Mouse (Mus musculus) kidney, postnatal 14 days (tissue): Measurements from ENCODE around the gene Sult1a1.
A peak's percentile ranks its signal among the peaks of the same experiment; 100 is the strongest.
"Not testable (repeated sequence)": the region's sequence is repeated elsewhere in the genome, so short reads cannot be mapped to it uniquely, and the experiment has no call there.

ENCODE experiments used
- DNase-seq: peaks from one replicate; pipeline ENCODE4 v3.0.0; 2022; ENCODE audit warnings: mixed read lengths

Gene Sult1a1

DNA sequence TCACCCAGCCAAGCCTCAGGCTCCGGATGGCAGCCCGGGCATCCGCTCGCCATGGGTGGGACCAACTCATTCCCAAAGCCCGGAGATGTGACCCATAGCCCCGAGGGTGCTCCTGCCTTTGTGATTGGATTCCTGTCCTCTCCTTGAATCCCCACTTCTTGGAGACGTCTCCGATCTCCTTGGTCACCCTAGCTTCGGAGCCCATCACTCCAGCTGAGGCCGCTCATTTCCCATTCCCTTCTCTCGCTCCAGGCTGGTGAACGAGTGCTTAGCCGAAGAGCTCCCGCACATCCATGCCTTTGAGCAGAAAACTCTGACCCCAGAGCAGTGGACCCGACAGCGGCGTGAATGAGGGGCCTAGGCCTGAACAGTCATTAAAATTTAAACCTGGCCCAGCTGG is 20.1 kb upstream of the Sult1a1 start:
- DNase-seq, result no peak

DNA sequence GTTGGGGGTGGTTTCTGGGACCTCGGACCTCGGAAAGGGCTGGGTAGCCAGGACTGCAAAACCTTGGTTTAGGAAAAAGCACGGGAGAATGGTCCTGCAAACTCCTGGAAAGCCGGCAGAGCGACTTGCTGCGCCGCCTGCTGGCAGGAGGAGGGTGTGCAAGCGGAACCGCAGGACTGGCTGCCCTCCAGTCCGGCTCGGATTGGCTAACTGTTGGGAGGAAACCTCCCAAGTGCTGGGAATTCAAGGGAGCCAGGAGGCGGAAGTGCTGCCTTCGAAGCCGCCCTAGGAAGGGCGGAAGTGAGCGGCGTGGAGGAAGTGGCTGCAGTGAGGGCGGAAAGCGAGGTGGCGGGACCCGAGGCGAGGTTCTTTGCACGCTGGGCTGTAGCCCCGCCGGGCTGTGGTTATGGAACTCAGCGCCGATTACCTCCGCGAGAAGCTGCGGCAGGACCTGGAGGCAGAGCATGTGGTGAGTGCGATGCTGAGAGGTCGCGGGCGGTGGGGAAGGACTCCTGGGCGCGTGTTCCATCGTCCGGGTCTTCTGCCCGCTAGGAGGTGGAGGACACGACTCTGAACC is 19.5 kb upstream of the Sult1a1 start, which contains the start of gene Slx1b:
Gene Slx1b, minus strand, starts transcription at position 154 of the 577 bp plus-strand sequence.
- peak; percentile 97 for DNase-seq

DNA sequence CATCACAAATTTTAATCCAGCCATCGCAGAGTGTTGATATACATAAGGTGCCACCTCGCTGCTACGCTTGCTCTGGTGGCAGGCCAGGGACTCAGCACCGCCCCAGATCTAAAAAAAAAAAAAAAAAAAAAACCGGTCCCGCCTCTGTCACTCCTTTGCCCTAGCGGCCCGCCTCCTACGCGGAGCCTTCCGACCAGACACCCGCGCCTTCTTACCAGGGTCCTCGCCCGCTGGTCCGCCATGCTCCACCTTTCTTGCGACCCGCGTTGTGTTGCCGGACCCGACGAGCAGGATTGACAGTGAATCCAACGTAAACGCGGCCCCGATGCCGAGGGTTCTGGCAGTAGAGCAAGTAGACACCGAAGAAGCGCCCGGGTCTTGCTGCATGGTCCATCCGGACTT is 19.0 kb upstream of the Sult1a1 start, which contains the start of gene Bola2:
Gene Bola2, plus strand, starts transcription at position 192 of the 402 bp plus-strand sequence.
- DNase-seq, result peak; percentile 83

DNA sequence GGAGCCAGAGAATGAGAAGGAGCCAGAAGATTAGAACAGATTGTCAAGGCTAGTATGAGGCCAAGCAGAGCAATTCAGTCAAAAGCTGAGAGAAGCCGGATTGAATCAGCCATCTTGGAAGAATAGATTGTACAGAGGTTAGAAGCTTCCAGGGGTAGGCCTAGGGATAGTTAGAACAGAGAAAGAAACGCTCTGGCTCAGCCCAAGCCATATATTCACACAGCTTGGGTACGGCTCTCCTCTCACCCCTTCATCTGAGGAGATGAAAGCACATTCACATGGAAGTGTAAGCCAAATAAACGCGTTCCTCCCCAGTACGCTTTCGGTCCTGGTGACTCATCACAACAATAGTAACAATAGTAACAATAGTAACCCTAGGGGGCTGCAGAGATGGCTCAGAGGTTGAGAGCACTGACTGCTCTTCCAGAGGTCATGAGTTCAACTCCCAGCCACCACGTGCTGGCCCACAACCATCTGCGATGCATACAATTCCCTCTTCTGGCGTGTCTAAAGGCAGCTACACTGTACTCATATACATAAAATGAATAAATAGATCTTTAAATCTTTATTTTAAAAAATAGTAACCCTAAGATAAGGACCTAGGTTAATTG is 18.3 kb upstream of the Sult1a1 start:
- DNase-seq, result no peak

DNA sequence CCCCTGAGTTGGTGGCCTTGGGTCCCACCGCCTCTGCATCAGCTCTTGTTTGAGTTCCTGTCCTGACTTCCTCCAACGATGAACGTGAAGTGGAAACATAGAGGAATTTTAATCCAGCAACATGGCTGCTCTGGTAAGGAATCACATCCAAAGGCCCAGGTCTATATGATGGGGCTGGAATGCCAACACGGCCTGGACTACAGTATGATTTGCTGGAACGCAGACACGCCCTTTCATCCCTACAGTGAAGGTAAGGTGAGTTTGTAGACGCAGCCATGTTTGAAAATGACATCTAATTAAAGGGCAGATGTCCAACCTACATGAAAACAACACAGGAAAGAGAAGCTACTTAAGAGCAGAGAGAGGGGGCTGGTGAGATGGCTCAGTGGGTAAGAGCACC is 17.5 kb upstream of the Sult1a1 start:
- DNase-seq, result no peak

DNA sequence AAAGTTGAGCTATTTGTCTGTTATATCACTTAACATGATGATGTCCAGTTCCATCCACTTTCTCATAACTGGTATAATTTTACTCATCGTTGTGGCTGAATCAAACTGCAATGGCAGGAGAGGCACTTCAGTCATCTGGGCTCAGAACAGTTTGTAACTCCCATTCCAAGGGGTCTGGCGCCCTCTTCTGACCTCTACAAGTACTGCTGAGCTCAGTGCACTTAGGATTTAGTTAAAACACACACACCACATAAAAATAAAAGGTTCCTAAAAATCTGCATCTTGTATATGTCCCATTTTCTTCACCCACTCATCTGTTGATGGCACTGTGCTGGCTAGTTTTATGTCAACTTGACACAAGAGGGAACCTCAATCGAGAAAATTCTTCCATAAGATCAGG is 17.0 kb upstream of the Sult1a1 start:
- peak; percentile 90 for DNase-seq

DNA sequence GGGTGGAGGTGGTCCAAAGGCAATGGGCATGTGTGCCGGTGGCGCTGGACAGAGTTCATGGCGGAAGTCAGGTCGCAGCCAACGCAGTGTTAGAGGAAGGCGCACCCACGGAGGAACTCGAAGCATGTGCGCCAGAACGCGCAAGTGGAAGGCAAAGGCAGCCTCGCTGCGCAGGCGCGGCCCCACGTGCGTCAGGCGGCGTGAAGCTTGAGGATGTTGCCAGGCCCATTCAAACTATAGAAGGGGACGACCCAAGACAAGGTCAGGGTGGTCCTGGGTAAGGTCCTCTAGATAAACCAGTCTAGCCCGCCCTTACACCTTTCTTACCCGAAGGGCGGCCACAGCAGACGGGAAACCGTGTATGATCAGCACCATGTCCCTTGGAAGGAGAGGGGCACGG is 16.2 kb upstream of the Sult1a1 start:
- DNase-seq, result no peak

DNA sequence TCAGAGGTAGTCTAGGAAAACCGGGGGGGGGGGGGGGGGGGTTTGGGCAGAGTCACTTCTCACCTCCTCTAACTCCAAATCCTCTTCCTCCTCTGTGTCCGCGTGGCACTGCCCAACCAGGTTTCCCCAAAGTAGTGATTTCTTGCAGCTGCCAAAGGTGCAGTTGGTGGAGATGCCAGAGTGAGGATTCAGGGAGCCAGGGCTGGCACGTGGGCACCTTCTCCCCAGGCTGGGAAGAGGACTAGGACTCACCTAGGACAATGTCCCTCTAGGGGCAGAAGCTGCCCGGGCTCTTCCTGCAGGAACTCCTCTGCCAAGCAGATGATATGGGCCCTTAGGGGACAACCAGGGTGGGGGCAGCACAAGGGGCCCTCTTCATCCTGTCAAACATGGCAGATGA is 15.4 kb upstream of the Sult1a1 start:
- no peak for DNase-seq

DNA sequence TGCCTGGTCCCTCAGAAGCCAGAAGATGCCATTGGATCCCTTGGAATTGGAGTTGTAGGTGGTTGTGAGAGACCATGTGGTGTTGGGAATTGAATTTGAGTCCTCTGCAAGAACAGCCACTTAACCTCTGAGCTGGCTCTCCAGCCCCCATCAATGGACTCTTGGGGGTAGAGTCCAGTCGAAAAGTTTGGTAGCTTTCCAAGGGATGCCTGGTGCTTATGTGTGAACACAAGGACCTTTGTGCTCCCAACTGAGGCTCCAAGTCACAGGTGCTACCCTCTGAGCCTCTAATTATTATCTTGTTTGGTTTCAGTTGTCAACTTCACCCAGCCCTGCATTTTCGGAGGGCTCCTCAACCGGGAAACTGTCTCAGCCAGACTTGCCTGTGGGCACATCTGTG is 14.5 kb upstream of the Sult1a1 start:
- peak; percentile 73 for DNase-seq

DNA sequence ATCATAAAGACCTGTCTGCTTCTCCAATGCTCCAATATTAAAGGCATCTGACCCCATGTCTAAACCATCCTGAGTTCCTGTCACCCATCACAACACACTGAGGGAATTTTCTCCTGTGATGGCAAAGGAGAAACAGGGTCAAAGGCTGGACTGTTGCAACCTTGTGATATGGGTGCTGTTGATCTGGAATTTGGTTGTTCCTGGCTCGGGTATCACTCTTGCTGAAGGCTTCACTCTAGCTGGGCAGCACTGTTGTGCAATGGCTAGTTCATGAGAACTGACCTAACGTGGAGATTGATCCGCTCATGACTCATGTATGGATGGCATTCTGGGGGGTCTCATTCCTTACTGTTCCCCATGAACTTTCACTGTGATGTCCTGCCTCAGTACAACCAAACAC is 12.8 kb upstream of the Sult1a1 start:
- no peak for DNase-seq

DNA sequence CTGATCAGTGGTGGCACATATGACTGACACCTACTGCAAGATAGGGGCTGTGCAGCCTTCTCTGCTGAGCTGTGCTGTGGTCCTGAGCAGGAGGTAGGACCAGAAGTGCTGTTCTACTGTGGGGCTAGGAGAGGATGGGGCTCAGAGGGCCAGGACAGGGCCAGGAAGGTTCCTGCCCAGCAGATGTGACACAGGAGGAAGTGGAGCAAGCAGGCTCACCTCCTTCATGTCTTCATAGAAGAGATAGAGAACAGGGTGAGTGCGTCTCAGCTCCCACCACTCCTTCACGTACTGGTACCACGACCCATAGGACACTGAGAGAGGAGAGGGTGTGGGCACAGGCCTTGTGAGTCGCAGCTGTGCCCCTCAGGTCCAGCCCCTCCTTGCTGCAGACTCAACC is 11.9 kb upstream of the Sult1a1 start:
- DNase-seq, result not testable (repeated sequence)

DNA sequence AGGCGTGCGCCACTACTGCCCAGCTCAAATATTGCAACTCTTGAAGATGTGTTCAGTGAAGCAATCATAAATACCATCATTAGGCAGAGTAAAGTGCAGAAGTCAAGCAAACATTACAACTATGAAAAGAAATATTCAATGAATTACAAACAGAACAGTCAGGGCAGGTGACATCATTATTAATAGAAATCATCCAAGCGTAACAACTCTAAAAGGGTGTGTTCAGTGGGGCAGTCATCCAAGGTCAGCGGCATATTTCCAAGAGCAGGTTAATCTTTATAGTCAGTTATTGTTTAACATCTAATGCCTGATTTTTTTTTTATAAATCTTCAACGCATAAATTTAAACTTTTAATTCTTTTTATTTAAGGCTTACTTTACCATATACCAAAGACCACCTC is 5.0 kb upstream of the Sult1a1 start:
- peak; percentile 77 for DNase-seq

DNA sequence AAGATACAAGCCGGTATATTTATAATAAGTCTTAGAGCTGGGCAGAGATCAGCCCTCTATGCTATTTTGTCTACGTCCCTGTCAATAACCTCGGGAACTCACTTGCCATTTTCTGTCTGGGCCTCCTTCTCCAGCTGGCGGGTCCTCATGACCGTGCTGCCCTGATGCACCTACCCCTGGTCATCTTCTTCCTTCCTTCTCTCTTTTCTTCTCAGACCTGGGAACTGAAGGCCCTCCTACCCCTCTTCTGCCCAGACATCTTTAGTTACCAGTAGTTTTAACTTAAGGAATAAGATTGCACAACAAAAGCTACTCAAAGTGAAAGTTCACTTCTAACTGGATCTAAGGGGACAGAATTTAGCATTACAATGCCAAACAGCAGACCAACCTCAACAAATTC is 3.5 kb upstream of the Sult1a1 start:
- DNase-seq, result no peak

DNA sequence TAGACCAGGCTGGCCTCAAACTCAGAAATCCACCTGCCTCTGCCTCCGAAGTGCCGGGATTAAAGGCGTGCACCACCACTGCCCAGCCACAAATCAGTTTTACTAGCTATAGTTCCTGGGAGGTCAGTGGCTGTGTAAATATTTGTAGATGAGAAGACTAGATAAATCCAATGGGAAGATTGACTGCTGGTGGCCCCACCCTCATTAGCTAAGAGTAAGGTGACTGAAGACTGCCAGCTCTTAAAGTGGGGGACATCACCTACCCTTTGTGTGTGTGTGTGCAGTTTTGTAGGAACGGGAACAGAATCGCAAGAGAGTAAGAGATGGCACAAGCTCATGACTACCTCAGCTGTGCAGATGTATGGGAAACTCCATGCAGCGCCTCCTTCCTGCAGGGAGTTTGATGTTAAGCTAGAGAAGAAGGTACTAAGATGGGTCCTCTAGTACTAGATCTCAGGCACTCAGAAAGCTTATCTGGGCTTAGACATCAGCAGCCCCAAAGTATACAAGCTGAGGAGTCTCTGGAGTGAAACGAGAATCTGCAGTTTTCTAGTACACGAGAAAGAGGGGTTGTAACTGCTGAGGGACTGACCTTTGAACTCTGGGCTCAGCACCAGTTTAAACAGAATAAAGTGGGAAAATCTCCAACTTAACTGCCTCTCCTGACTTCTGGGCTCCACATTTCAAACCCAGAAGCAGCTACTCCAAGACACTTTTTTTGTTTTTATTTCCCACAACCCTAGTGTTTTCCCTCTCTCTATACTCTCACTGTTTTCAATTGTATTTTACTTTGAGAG is 2.5 kb upstream of the Sult1a1 start:
- DNase-seq, result peak; percentile 67

DNA sequence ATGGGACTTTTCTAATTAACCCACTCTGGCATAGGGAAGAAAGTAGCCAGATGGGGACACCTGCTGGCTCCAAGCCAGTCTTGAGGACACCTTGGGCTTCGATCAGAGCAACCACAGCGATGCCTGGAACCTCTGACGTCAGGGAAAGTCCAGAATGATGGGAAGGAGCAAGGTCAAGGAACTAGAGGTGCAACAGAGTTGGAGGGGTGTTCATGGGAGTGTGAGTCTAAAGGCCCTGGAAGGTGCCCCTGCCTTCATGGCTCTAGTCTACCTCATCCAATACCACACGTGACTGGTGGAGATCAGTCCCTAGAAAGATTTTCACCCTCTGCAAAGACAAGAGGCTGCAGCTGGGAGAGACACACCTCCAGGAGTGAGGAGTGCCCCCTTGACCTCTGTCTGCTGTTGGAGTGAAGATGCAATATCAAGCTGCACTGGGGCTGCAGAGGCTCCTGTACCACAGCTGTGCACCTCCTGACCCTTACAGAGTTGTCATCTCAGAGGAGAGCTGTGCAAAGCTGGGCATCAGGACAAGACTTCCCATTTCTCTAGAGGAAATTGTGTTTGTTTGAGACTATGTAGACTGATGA is 494 bp upstream of the Sult1a1 start:
- DNase-seq, result no peak

DNA sequence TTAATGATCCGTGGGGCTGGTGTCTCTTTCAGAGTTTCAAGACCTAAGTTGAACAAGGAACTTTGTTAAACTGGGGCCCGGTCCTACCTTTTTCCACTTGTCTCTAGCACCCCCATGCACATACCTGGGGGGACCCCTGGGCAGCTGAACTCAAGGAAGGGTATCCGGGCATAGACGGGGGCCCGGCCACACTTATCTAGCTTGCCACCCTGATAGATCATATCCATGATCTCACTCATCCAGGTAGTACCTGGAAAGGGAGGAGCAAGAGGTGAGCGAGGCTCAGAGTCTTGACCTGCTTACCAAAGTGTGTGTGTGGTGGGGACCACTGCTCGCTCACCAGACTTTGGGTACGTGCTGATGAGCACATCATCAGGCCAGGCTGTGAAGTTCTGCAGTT is 1.1 kb downstream of the Sult1a1 start:
- DNase-seq, result no peak

DNA sequence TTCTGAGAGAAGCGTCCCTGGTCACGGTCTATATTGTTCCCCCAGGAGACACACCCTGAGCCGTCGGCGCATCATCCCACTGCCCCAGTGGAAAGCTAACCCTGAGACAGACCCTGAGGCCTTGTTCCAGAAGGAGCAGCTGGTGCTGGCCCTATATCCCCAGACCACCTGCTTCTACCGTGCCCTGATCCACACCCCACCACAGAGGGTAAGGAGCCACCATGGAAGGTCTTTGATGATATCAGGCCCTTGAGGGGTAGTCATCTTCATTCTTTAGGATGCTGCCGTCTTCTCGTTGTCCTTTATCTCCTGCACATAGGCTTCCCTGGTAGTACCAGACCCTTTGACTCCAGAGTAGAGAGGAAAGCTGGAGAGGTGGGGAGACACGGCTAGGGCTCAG is 4.1 kb downstream of the Sult1a1 start:
- DNase-seq, result no peak

DNA sequence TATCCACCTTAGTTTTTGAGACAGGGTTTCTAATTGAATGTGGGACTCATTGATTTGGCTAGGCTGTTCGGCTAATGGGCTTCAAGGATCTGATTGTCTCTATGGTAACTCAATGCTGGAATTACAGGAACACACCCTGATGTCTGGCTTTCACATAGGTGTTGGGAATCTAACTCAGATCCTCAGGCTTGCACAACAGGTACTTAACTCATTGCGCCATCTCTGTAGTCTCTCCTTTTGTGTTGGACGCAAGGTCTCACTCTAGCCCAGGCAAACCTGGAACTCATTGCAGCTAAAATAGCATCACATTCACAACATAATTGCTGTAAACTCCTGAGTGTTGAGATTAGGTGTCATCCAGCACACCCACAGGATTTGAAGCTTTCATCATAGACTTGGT is 6.1 kb downstream of the Sult1a1 start:
- DNase-seq, result no peak

DNA sequence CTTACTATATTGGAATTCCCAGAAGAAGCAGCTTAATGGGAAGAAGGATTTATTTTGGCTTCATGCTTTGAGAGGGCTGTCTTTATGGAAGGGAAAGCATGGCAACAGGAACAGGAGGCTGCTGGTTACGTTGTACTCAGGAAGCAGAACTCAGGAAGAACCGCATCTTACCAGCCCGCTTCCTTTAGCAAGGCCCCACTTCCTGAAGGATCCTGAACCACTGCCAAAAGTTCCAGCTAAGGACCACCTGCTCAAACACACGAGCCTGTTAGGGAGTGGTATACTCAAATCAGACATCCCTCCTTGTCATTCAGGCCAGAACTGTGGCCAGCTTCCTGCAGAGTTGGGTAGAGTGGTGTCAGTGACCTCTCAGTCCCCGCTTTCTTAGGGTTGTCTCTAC is 7.8 kb downstream of the Sult1a1 start:
- DNase-seq, result no peak

DNA sequence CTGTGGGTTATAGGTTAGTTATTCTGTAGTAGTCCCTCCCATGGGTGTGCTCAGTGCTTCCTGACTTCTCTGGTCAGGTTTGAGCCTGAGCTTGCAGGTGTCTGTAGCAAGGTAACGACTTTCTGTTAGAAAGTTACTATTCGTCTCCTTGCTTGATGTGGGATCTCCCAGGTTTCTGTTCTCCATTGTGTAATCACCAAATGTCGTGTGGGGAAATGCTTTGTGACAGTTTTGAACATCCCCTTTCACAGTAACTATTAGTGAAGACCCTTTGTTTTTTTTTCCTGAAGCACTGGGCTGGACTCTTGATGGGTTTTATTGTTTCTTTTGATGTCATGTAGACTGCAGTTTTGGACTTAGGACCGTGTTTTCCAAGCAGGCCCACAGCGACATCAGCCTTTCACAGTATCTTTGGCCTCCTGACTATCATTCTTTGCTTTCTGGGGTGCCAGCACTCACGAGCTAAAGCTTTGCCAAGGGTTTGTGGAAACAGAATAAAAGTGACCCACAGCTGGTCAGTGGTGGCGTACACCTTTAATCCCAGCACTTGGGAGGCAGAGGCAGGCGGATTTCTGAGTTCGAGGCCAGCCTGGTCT is 8.6 kb downstream of the Sult1a1 start:
- DNase-seq, result no peak

DNA sequence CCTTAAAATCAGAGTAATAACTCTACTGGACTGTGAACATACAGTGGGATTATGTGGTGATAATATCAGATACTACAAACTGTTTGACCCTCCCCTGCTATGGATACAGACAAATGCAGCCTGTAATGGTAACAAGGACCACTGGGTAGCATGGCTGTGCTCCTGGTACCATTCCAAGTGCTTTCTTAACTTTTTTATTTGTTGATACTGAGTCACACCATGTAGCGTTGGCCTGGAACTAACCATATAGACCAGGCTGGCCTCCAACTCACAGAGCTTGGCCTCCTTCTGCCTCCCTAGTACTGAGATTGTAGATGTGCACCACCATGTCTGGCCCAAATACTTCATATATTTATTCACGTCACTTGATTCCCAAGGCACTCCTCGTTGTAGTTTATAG is 11.0 kb downstream of the Sult1a1 start:
- DNase-seq, result peak; percentile 53

DNA sequence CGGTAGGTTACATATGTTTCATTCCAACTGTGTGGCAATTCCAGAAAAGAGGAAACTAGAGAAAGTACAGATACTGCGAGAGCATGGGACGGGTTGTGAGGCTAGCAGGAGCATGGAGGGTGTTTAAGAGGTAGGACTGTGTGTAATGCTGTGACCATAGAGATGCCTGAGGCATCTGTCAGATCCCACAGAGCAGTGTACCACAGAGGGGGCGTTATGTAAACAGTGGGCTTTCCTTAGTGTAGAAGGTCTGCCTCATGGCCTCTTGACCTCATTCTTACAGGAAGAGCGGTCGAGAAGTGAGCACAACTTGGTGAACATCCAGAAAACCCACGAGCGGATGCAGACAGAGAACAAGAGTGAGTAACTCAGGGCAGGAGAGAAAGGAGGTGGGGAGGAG is 12.6 kb downstream of the Sult1a1 start:
- no peak for DNase-seq

DNA sequence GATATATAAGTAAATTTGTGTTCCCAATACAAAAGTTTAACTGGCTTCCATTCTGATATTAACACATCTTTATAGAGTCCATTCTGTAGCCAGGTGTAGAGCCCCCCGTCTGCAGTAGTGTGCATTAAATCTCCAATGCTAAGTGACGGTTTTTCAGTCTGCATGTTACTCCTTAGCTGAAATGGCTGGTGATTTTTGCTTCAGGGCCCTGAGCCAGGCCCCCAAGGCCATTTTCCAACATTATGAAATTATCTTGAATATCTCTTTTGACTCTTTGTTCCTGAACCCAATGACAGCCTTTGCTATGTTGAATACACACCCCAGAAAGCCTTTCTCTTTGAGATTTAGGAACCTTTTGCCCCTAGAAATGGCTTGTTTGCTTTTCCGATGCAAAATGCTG is 16.5 kb downstream of the Sult1a1 start:
- no peak for DNase-seq
